Mouse (Mus musculus) activated CD4-positive, CD25-positive, alpha-beta regulatory T cell, adult 4 months (primary cell): Measurements from ENCODE around the gene Gm20388. TPM values are rescaled to one million over a fixed set of nuclear protein-coding genes. Genes with fewer than 3 reads are reported as not detected.

Experiments
- ATAC-seq: one replicate; pipeline ENCODE4 v1.8.0; 2017
- polyA plus RNA-seq, 2 experiments: library from polyadenylated mRNA; unstranded; fragments of 100-300 nt; shearing (Covaris generic); gene quantifications; one replicate each; pipeline ENCODE4 v1.2.1; 2017

The Gm20388 gene
- polyA plus RNA-seq, 2 experiments from 2014 or later = 9.9 to 12.3 TPM

GRCm38 (mm10) chr8:123131041-123131440 is 3220.4 kb downstream of the Gm20388 start:
- ATAC-seq = no peak

GRCm38 (mm10) chr8:123132953-123133352 is 3222.3 kb downstream of the Gm20388 start:
- no peak for ATAC-seq

GRCm38 (mm10) chr8:123134149-123134713 is 3223.6 kb downstream of the Gm20388 start:
- ATAC-seq = no peak

GRCm38 (mm10) chr8:123135406-123135805 is 3224.8 kb downstream of the Gm20388 start:
- ATAC-seq = no peak

GRCm38 (mm10) chr8:123135806-123136205 is 3225.2 kb downstream of the Gm20388 start:
- ATAC-seq = no peak

GRCm38 (mm10) chr8:123136287-123136686 is 3225.6 kb downstream of the Gm20388 start:
- ATAC-seq = no peak

- no peak for ATAC-seq
Measured at GRCm38 (mm10) chr8:123137645-123138077, 3227.0 kb downstream of the Gm20388 start.

- ATAC-seq = no peak
Measured at GRCm38 (mm10) chr8:123138741-123139140, 3228.1 kb downstream of the Gm20388 start.

GRCm38 (mm10) chr8:123141741-123142462 is 3231.3 kb downstream of the Gm20388 start:
- ATAC-seq = no peak

GRCm38 (mm10) chr8:123145279-123145678 is 3234.6 kb downstream of the Gm20388 start:
- no peak for ATAC-seq

GRCm38 (mm10) chr8:123146390-123146789 is 3235.7 kb downstream of the Gm20388 start:
- no peak for ATAC-seq

- no peak for ATAC-seq
Measured at GRCm38 (mm10) chr8:123150737-123151171, 3240.1 kb downstream of the Gm20388 start.

GRCm38 (mm10) chr8:123155177-123155576 is 3244.5 kb downstream of the Gm20388 start:
- no peak for ATAC-seq

- no peak for ATAC-seq
Measured at GRCm38 (mm10) chr8:123156070-123156773, 3245.6 kb downstream of the Gm20388 start.

GRCm38 (mm10) chr8:123157888-123158465 is 3247.3 kb downstream of the Gm20388 start, which contains the start of gene Sult5a1:
Gene Sult5a1, minus strand, starts transcription at chr8:123158315.
- no peak for ATAC-seq

- ATAC-seq = no peak
Measured at GRCm38 (mm10) chr8:123181391-123181790, 3270.8 kb downstream of the Gm20388 start.

GRCm38 (mm10) chr8:123185566-123186409 is 3275.1 kb downstream of the Gm20388 start, which contains the start of gene Dpep1:
Gene Dpep1, plus strand, starts transcription at chr8:123186242.
- no peak for ATAC-seq

GRCm38 (mm10) chr8:123188006-123188405 is 3277.4 kb downstream of the Gm20388 start:
- no peak for ATAC-seq

GRCm38 (mm10) chr8:123188841-123189240 is 3278.2 kb downstream of the Gm20388 start:
- ATAC-seq = no peak

GRCm38 (mm10) chr8:123190678-123191077 is 3280.0 kb downstream of the Gm20388 start:
- ATAC-seq = no peak

- no peak for ATAC-seq
Measured at GRCm38 (mm10) chr8:123191908-123192307, 3281.3 kb downstream of the Gm20388 start.

GRCm38 (mm10) chr8:123193771-123194170 is 3283.1 kb downstream of the Gm20388 start:
- no peak for ATAC-seq
